Mouse (Mus musculus) lung, postnatal 0 days (tissue): Measurements from ENCODE around the gene G6pdx.

Experiments used
- CTCF ChIP-seq: IDR thresholded peaks from 2 replicates; pipeline ENCODE4 v1.5.1; 2016; ENCODE audit warnings: antibody characterized with exemption, mild to moderate bottlenecking
- EP300 ChIP-seq: IDR thresholded peaks from 2 replicates; pipeline ENCODE4 v1.6.1; 2016; ENCODE audit warnings: antibody characterized with exemption, mild to moderate bottlenecking, control low read depth

DNA sequence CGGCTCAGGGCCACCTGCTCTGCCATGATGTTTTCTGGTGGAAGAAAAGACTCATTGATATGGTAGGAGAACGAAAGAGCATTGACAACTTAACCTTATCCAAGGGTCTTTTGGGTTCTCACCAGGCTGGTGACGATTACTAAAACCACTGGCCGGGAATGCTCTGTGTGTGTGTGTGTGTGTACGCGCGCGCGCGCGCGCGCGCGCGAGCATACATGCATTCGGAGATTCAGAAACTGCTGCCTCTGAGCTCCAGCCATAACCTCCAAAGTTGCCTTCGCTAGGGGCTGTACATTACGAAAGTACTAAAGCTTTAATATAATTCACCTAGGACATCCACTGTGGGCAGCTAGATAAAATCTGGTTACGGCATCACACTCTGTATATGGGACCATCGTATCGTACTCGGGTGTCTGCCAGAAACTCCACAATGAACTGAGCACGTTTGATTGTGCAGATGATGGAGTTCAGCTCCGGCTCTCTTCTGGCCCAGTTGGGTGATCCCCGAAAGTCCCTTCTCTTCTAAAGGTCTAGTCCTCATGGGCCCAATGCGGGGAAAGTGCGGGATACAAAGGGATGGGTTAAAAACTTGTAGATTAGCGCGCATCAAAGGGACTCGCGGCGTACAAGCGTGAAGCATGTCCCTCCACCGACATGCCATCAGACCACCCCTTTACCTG lies 708 bp downstream of the G6pdx start:
- TF ChIP-seq CTCF (no peak), EP300 (no peak)
